In the genomic region with DNA sequence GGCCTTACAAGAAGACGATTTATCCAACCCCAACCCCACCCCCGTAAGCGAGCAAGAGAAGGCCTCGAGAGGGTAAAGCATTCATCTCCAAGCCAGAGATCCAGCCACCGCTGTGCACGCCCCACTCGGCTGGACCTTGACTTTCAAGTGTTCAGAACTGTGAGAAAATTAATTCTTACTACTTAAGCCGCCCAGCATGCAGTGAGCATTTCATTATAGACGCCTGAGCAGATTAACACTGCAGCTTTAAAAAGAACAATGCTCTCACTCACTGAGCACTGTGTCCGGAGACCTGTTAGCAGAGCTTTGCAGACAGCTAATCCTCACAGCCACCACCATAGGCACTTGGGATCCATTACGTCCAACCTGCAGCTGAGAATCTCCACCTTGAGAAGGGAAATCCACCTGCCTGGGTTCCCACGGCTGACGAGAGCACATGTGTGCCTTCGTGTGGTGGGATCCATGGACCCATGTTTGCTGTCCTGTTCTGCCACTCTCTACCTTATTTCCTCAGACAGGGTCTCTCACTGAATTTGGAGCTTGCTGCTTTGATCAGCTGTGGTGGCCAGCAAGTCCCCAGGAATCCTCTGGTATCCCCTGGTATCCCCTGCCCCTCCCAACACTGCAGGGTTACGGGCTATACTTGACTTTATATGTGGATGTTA, we compare ENCODE assay signal across 17 mouse cellular contexts.
A peak's percentile ranks its signal among the peaks of the same experiment; 100 is the strongest.
DNase-seq lines count a peak whose midpoint lies in the region; ATAC-seq lines count a peak whose summit lies in the region.
"Had no signal": no experiment of that assay in that cellular context is flagged by ENCODE, and none has a peak within 500 bp of the region (broad histone marks: within the 10 kb centered on the region; RNA-seq: fewer than 3 reads in every experiment).

No protein-coding gene starts in this region.

- H3K27ac ChIP-seq in midbrain, embryonic 11.5 days (ENCODE audit: low read depth, low read length), result no peak overlapping the region
- H3K27ac ChIP-seq: neural tube, embryonic 15.5 days had no signal

- no peak overlapping the region for H3K9ac ChIP-seq in midbrain, embryonic 11.5 days (ENCODE audit: low read length)
- H3K9ac ChIP-seq: neural tube, embryonic 15.5 days had no signal

- peak; percentile 59 for DNase-seq in heart, adult 11 months
- DNase-seq in heart, postnatal 25 days (ENCODE audit: low spot score), result no peak
- peak; percentile 49 for DNase-seq in embryo, embryonic 10.5 days (ENCODE audit: low spot score)
- peak; percentile 92 for DNase-seq in midbrain, embryonic 11.5 days (ENCODE audit: low spot score, missing footprints)
- DNase-seq in retina, embryonic 14.5 days (ENCODE audit: low spot score), result peak; percentile 55
- DNase-seq in adrenal gland, adult 2 months, result no peak
- DNase-seq: adrenal gland, adult 8-10 months; cerebellum, adult 9-11 months; gastrocnemius, postnatal 36 days; heart, postnatal 10 days; kidney, adult 11 months; lung, adult 2 months; thymus, postnatal 14 days had no signal

- H3K9me3 ChIP-seq in midbrain, embryonic 11.5 days (ENCODE audit: control insufficient read depth, low read length), result peaks cover 2% of the 10 kb centered on the region; the same call in 1 of the 2 replicates
- H3K9me3 ChIP-seq: neural tube, embryonic 15.5 days had no signal

- H3K4me3 ChIP-seq in midbrain, embryonic 11.5 days (ENCODE audit: low read depth, low read length), result no peak overlapping the region
- H3K4me3 ChIP-seq: megakaryocyte, embryonic 14.5 days; neural tube, embryonic 15.5 days had no signal

- H3K36me3 ChIP-seq in midbrain, embryonic 11.5 days (ENCODE audit: control insufficient read depth, insufficient read depth, low read length), result no peaks in the 10 kb centered on the region
- H3K36me3 ChIP-seq: neural tube, embryonic 15.5 days had no signal

- H3K27me3 ChIP-seq in midbrain, embryonic 11.5 days (ENCODE audit: control insufficient read depth, insufficient read depth, low read length), result peaks cover 26% of the 10 kb centered on the region
- H3K27me3 ChIP-seq: megakaryocyte, embryonic 14.5 days had no signal

- 12% methylated on average over 15 of the region's 15 CpGs for WGBS in midbrain, embryonic 11.5 days

- peak; percentile 93 for ATAC-seq in midbrain, embryonic 11.5 days (ENCODE audit: low FRiP score)
- ATAC-seq in megakaryocyte-erythroid progenitor cell, adult 5-6 weeks (replicated peaks; ENCODE audit: low FRiP score, low TSS enrichment, poor library complexity, severe bottlenecking), result no peak

- intact Hi-C loops in heart, postnatal 25 days (cut with DNase I), result no loop called here

- no peak overlapping the region for H3K4me2 ChIP-seq in midbrain, embryonic 11.5 days
- H3K4me2 ChIP-seq: liver, embryonic 11.5 days; neural tube, embryonic 15.5 days had no signal

- peaks cover 10% of the 10 kb centered on the region for H3K4me1 ChIP-seq in midbrain, embryonic 11.5 days (ENCODE audit: control insufficient read depth, insufficient read depth, low read length)
- H3K4me1 ChIP-seq: megakaryocyte, embryonic 14.5 days; neural tube, embryonic 15.5 days had no signal

Comparison
In these comparisons a context has a peak if more than half of its experiments do, and no peak if none do; other contexts are left out.
1. DNase-seq: peak in heart, adult 11 months (single experiment), embryo, embryonic 10.5 days (single experiment), midbrain, embryonic 11.5 days (single experiment) and retina, embryonic 14.5 days (single experiment); none in heart, postnatal 25 days (single experiment) and adrenal gland, adult 2 months (single experiment).